Mouse (Mus musculus) duodenum, adult 2 months (tissue): ENCODE measurements around the gene Mmp21. TPM values are rescaled to one million over a fixed set of nuclear protein-coding genes. Genes with fewer than 3 reads are reported as not detected.

Source experiments
- polyA plus RNA-seq: library from polyadenylated mRNA; depleted of rRNA; stranded (reverse); fragments of >200 nt; gene quantifications from 2 replicates; pipeline ENCODE4 v1.2.3, GENCODE M21; 2012; ENCODE audit warnings: low replicate concordance; rRNA removed

Gene Mmp21
- not detected in 2 replicates for polyA plus RNA-seq

GRCm38 (mm10) chr7:133679961-133680360, at the start of gene Mmp21:
TSS of gene Mmp21 (minus strand) at chr7:133680061.

DNA sequence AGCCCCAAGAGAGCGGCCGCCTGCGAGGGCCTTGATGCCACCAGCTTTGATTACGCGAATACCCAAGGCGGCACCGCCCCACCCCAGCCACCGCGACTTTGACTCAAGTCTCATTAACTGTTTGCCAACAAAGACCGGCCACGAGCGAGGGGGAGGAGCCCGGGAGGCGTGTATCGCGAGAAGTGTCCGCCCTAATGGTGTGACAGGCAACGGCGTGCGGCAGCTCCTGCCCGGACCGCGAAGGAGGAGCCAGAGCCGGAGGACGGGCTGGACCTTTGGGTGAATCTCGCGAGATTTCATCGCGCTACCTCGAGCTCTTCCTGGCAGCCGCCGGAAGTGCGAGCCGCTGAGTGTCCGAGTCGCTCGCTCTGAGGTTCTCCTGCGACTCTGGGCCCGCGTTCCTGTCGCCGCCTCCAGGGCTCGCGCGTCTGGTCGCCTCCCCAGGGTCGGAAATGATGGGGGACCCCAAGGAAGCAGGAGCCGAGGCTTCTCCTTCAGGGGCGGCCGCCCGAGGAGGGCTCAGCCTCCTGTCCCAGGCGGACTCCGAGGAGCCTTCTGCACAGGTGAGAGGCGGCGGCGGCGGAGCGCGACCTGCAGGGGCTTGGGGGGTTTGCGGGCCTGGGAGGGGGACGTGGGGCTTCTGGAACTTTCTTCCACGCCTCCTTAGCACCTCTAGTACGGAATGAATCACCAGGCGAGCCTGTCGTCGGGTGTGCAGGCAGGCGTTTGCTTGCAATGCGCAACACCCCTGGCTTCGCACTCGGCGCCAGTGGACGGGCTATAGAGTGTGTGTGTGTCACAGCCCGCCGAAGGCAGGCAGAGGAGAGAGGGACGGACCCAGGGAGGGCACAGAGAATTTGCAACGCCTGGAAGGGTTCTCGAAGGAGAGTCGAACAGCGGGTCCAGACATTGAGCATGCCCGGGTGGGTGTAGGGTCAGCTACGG, 42.2 kb downstream of the Mmp21 start, which contains the start of gene Edrf1:
Gene Edrf1 (plus strand): TSS at position 183 of the 945 bp plus-strand sequence.

Other genes with a start within 250 kb of the Mmp21 start
- not detected in 2 replicates for gene Tex36, start 77.9 kb downstream of the Mmp21 start, polyA plus RNA-seq
- 2.1 and 4.8 TPM in 2 replicates for gene Edrf1, start 42.5 kb downstream of the Mmp21 start, polyA plus RNA-seq
- 6.2 and 8.9 TPM in 2 replicates for gene Bccip, start 29.3 kb upstream of the Mmp21 start, polyA plus RNA-seq
- gene Uros, start 30.0 kb upstream of the Mmp21 start, polyA plus RNA-seq = 7.6 and 8.7 TPM in 2 replicates
- gene Fank1, start 96.8 kb upstream of the Mmp21 start, polyA plus RNA-seq = 0.08 TPM in 1 of 2 replicates, not detected in the other
- 12.0 and 13.3 TPM in 2 replicates for gene Dhx32, start 102.7 kb upstream of the Mmp21 start, polyA plus RNA-seq